Comparison of ENCODE assay signal across 9 mouse cellular contexts in genomic region chr8:4226323-4226722, GRCm38 (mm10). TPM values are rescaled to one million over a fixed set of nuclear protein-coding genes. Genes with fewer than 3 reads are reported as not detected.
A peak's percentile ranks its signal among the peaks of the same experiment; 100 is the strongest.
DNase-seq lines count a peak whose midpoint lies in the region; ATAC-seq and TF ChIP-seq lines count a peak whose summit lies in the region.
"Had no signal": no experiment of that assay in that cellular context is flagged by ENCODE, and none has a peak within 500 bp of the region (broad histone marks: within the 10 kb centered on the region; RNA-seq: fewer than 3 reads in every experiment).

No protein-coding gene starts in this region.

- H3K9ac ChIP-seq in lung, embryonic 15.5 days = peak overlapping the region; percentile 47
- no peak overlapping the region for H3K9ac ChIP-seq in forebrain, postnatal 0 days
- peak overlapping the region; percentile 60; the same call in 1 of the 2 replicates for H3K9ac ChIP-seq in limb, embryonic 13.5 days
- H3K9ac ChIP-seq in neural tube, embryonic 15.5 days (replicated peaks) = no peak overlapping the region

- no peaks in the 10 kb centered on the region for H3K36me3 ChIP-seq in lung, embryonic 15.5 days
- H3K36me3 ChIP-seq in forebrain, postnatal 0 days (ENCODE audit: insufficient read depth) = no peaks in the 10 kb centered on the region
- no peaks in the 10 kb centered on the region for H3K36me3 ChIP-seq in limb, embryonic 13.5 days
- no peaks in the 10 kb centered on the region for H3K36me3 ChIP-seq in neural tube, embryonic 15.5 days

- DNase-seq in lung, adult 18-20 months = no peak
- no peak for DNase-seq in forebrain, postnatal 0 days
- DNase-seq in gastrocnemius, postnatal 10 days = no peak
- no peak for DNase-seq in right cerebral cortex, postnatal 4 days
- no peak for DNase-seq in cerebellum, postnatal 4 days (ENCODE audit: low spot score in 2 of 2)

- no peaks in the 10 kb centered on the region for H3K9me3 ChIP-seq in lung, embryonic 15.5 days
- H3K9me3 ChIP-seq in forebrain, postnatal 0 days (ENCODE audit: low read length) = no peaks in the 10 kb centered on the region
- H3K9me3 ChIP-seq in limb, embryonic 13.5 days = no peaks in the 10 kb centered on the region
- no peaks in the 10 kb centered on the region for H3K9me3 ChIP-seq in neural tube, embryonic 15.5 days (replicated peaks)

- WGBS in lung, embryonic 15.5 days = 30% methylated on average over 4 of the region's 4 CpGs
- WGBS in forebrain, postnatal 0 days = 30% methylated on average over 4 of the region's 4 CpGs
- WGBS in limb, embryonic 13.5 days = 28% methylated on average over 4 of the region's 4 CpGs
- 23% methylated on average over 4 of the region's 4 CpGs for WGBS in neural tube, embryonic 15.5 days

- peaks cover 14% of the 10 kb centered on the region; the same call in 1 of the 2 replicates for H3K27me3 ChIP-seq in lung, embryonic 15.5 days
- H3K27me3 ChIP-seq in forebrain, postnatal 0 days (ENCODE audit: insufficient read depth, low read length) = no peaks in the 10 kb centered on the region
- peaks cover 43% of the 10 kb centered on the region for H3K27me3 ChIP-seq in limb, embryonic 13.5 days
- H3K27me3 ChIP-seq in neural tube, embryonic 15.5 days (replicated peaks) = peaks cover 22% of the 10 kb centered on the region

- ATAC-seq in lung, embryonic 15.5 days (ENCODE audit: borderline replicate concordance, extremely low read depth, low FRiP score, low TSS enrichment) = 0 out of 2 replicates have a peak, but pooled peaks have one; percentile 15
- no peak for ATAC-seq in forebrain, postnatal 0 days
- no peak for ATAC-seq in limb, embryonic 13.5 days (ENCODE audit: low FRiP score, low read depth)
- ATAC-seq in neural tube, embryonic 15.5 days (ENCODE audit: low FRiP score) = 0 out of 2 replicates have a peak, but pooled peaks have one; percentile 31

- peaks cover 7% of the 10 kb centered on the region; the same call in 1 of the 2 replicates for H3K4me1 ChIP-seq in lung, embryonic 15.5 days
- no peaks in the 10 kb centered on the region for H3K4me1 ChIP-seq in forebrain, postnatal 0 days (ENCODE audit: insufficient read depth)
- H3K4me1 ChIP-seq in limb, embryonic 13.5 days = peaks cover 5% of the 10 kb centered on the region
- peaks cover 7% of the 10 kb centered on the region; the same call in 1 of the 2 replicates for H3K4me1 ChIP-seq in neural tube, embryonic 15.5 days

- H3K27ac ChIP-seq in lung, embryonic 15.5 days = no peak overlapping the region
- no peak overlapping the region for H3K27ac ChIP-seq in forebrain, postnatal 0 days (ENCODE audit: low read depth, low read length)
- H3K27ac ChIP-seq in limb, embryonic 13.5 days = no peak overlapping the region
- no peak overlapping the region for H3K27ac ChIP-seq in neural tube, embryonic 15.5 days (replicated peaks)

- TF ChIP-seq CTCF in forebrain, postnatal 0 days (IDR thresholded peaks at IDR 0.05; ENCODE audit: low read depth) = no peak; the same call in 1 of the 2 replicates

- H3K4me3 ChIP-seq in lung, embryonic 15.5 days = peak overlapping the region; percentile 43
- no peak overlapping the region for H3K4me3 ChIP-seq in forebrain, postnatal 0 days (ENCODE audit: low read depth, low read length)
- H3K4me3 ChIP-seq in limb, embryonic 13.5 days = peak overlapping the region; percentile 33
- H3K4me3 ChIP-seq in neural tube, embryonic 15.5 days (replicated peaks) = no peak overlapping the region

- H3K4me2 ChIP-seq in lung, embryonic 15.5 days = peak overlapping the region; percentile 67
- H3K4me2 ChIP-seq in forebrain, postnatal 0 days (ENCODE audit: low read depth) = 0 out of 2 replicates have a peak overlapping the region, but pooled peaks have one; percentile 17
- peak overlapping the region; percentile 64 for H3K4me2 ChIP-seq in limb, embryonic 13.5 days (replicated peaks)
- peak overlapping the region; percentile 46 for H3K4me2 ChIP-seq in neural tube, embryonic 15.5 days

RNA-seq across cellular contexts. Expression of gene Lrrc8e, which starts 0.3 kb away (rescaled TPM):
- 3.8 and 4.2 TPM in 2 replicates for polyA plus RNA-seq in lung, embryonic 15.5 days (2015; fragmentation: Nextera tagmentation; extraction: Ambion mirVana)
- not detected in 2 replicates for total RNA-seq in forebrain, postnatal 0 days (2014; rRNA removed)
- 0.08 TPM in 1 of 2 replicates, not detected in the other for polyA plus RNA-seq in forebrain, postnatal 0 days (2015; fragmentation: Nextera tagmentation; extraction: Ambion mirVana)
- polyA plus RNA-seq in limb, embryonic 13.5 days (2015; fragmentation: Nextera tagmentation; extraction: Ambion mirVana) = 0.41 and 0.62 TPM in 2 replicates
- 0.57 TPM in 1 of 2 replicates, not detected in the other for polyA plus RNA-seq in neural tube, embryonic 15.5 days (2015; fragmentation: Nextera tagmentation; extraction: Ambion mirVana)
- under 1 TPM in 1 of 2 experiments, not detected in 1; 0.29 TPM for total RNA-seq in gastrocnemius, postnatal 10 days (2021)
- total RNA-seq: left cerebral cortex, postnatal 25 days had no signal

RNA-seq across cellular contexts. Expression of gene Prr36, which starts 9.1 kb away (rescaled TPM):
- 7.5 TPM in 2 replicates for polyA plus RNA-seq in lung, embryonic 15.5 days (2015; fragmentation: Nextera tagmentation; extraction: Ambion mirVana)
- 12.7 and 14.8 TPM in 2 replicates for total RNA-seq in forebrain, postnatal 0 days (2014; rRNA removed)
- 28.8 and 37.2 TPM in 2 replicates for polyA plus RNA-seq in forebrain, postnatal 0 days (2015; fragmentation: Nextera tagmentation; extraction: Ambion mirVana)
- polyA plus RNA-seq in limb, embryonic 13.5 days (2015; fragmentation: Nextera tagmentation; extraction: Ambion mirVana) = 1.3 and 1.6 TPM in 2 replicates
- 36.2 and 37.5 TPM in 2 replicates for polyA plus RNA-seq in neural tube, embryonic 15.5 days (2015; fragmentation: Nextera tagmentation; extraction: Ambion mirVana)
- under 1 TPM; 0.16 to 0.21 TPM for total RNA-seq in gastrocnemius, postnatal 10 days (2021)

RNA-seq across cellular contexts. Expression of gene Map2k7, which starts 12.2 kb away (rescaled TPM):
- polyA plus RNA-seq in lung, embryonic 15.5 days (2015; fragmentation: Nextera tagmentation; extraction: Ambion mirVana) = 29.6 and 31.3 TPM in 2 replicates
- 26.3 and 45.8 TPM in 2 replicates for total RNA-seq in forebrain, postnatal 0 days (2014; rRNA removed)
- 19.2 and 24.4 TPM in 2 replicates for polyA plus RNA-seq in forebrain, postnatal 0 days (2015; fragmentation: Nextera tagmentation; extraction: Ambion mirVana)
- polyA plus RNA-seq in limb, embryonic 13.5 days (2015; fragmentation: Nextera tagmentation; extraction: Ambion mirVana) = 29.3 and 29.9 TPM in 2 replicates
- polyA plus RNA-seq in neural tube, embryonic 15.5 days (2015; fragmentation: Nextera tagmentation; extraction: Ambion mirVana) = 26.9 and 30.6 TPM in 2 replicates
- total RNA-seq in gastrocnemius, postnatal 10 days (2021) = 10 to 100 TPM; 61.4 to 65.5 TPM

RNA-seq across cellular contexts. Expression of gene Gm49320, which starts 12.3 kb away (rescaled TPM):
- polyA plus RNA-seq in lung, embryonic 15.5 days (2015; fragmentation: Nextera tagmentation; extraction: Ambion mirVana) = 1.4 and 1.5 TPM in 2 replicates
- total RNA-seq in forebrain, postnatal 0 days (2014; rRNA removed) = 1.3 TPM in 1 of 2 replicates, not detected in the other
- 0.10 and 0.67 TPM in 2 replicates for polyA plus RNA-seq in forebrain, postnatal 0 days (2015; fragmentation: Nextera tagmentation; extraction: Ambion mirVana)
- 1.3 and 2.4 TPM in 2 replicates for polyA plus RNA-seq in limb, embryonic 13.5 days (2015; fragmentation: Nextera tagmentation; extraction: Ambion mirVana)
- polyA plus RNA-seq in neural tube, embryonic 15.5 days (2015; fragmentation: Nextera tagmentation; extraction: Ambion mirVana) = 1.1 and 1.3 TPM in 2 replicates
- total RNA-seq in gastrocnemius, postnatal 10 days (2021) = under 1 TPM; 0.14 to 0.31 TPM

RNA-seq across cellular contexts. Expression of gene Tgfbr3l, which starts 21.7 kb away (rescaled TPM):
- 2.5 and 3.4 TPM in 2 replicates for polyA plus RNA-seq in lung, embryonic 15.5 days (2015; fragmentation: Nextera tagmentation; extraction: Ambion mirVana)
- 8.4 and 18.6 TPM in 2 replicates for total RNA-seq in forebrain, postnatal 0 days (2014; rRNA removed)
- 1.1 and 1.3 TPM in 2 replicates for polyA plus RNA-seq in forebrain, postnatal 0 days (2015; fragmentation: Nextera tagmentation; extraction: Ambion mirVana)
- 4.6 and 5.7 TPM in 2 replicates for polyA plus RNA-seq in limb, embryonic 13.5 days (2015; fragmentation: Nextera tagmentation; extraction: Ambion mirVana)
- polyA plus RNA-seq in neural tube, embryonic 15.5 days (2015; fragmentation: Nextera tagmentation; extraction: Ambion mirVana) = 3.2 and 3.4 TPM in 2 replicates
- total RNA-seq in gastrocnemius, postnatal 10 days (2021) = 1 to 10 TPM; 2.8 to 5.1 TPM

Comparison
In these comparisons a context has a peak if more than half of its experiments do, and no peak if none do; other contexts are left out.
1. ATAC-seq: peak in lung, embryonic 15.5 days (single experiment) and neural tube, embryonic 15.5 days (single experiment); none in forebrain, postnatal 0 days (single experiment) and limb, embryonic 13.5 days (single experiment).
2. H3K4me2 ChIP-seq: peak in every context shown above with its lines; median percentile 67 in lung, embryonic 15.5 days; 64 in limb, embryonic 13.5 days; 46 in neural tube, embryonic 15.5 days; 17 in forebrain, postnatal 0 days.
3. H3K4me3 ChIP-seq: peak in lung, embryonic 15.5 days (single experiment) and limb, embryonic 13.5 days (single experiment); none in forebrain, postnatal 0 days (single experiment) and neural tube, embryonic 15.5 days (single experiment).
4. H3K9ac ChIP-seq: peak in lung, embryonic 15.5 days (single experiment) and limb, embryonic 13.5 days (single experiment); none in forebrain, postnatal 0 days (single experiment) and neural tube, embryonic 15.5 days (single experiment).